Comparison of ENCODE assay signal across 20 mouse cellular contexts in the genomic region with DNA sequence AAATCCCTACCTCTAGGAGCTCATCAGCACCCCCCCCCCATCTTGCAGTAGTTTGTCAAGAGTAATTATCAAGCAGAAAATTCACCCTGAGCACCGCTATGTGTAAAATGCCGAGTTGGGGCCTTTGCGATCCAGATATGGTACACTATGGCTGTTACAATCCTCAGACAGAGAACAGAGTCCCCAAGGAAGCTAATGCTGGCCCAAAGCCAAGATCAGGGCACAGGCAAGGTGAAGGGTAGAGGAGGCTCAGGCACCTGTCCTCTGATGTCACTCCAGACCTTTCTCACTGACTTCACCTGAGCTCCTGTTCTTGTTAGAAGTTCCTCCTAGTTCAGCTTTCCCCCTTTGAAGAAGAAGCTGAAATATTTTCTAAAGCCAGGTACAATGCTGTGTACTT.
DNase-seq lines count a peak whose midpoint lies in the region; ATAC-seq lines count a peak whose summit lies in the region.
"Had no signal": no experiment of that assay in that cellular context is flagged by ENCODE, and none has a peak within 500 bp of the region (broad histone marks: within the 10 kb centered on the region; RNA-seq: fewer than 3 reads in every experiment).

No protein-coding gene starts in this region.

- H3K36me3 ChIP-seq in hindbrain, embryonic 14.5 days (replicated peaks; ENCODE audit: control insufficient read depth, insufficient read depth), result no peaks in the 10 kb centered on the region
- no peaks in the 10 kb centered on the region for H3K36me3 ChIP-seq in hindbrain, embryonic 10.5 days
- H3K36me3 ChIP-seq in midbrain, embryonic 15.5 days (replicated peaks), result no peaks in the 10 kb centered on the region
- H3K36me3 ChIP-seq in midbrain, embryonic 14.5 days (ENCODE audit: control insufficient read depth, insufficient read depth, low read length), result no peaks in the 10 kb centered on the region
- no peaks in the 10 kb centered on the region for H3K36me3 ChIP-seq in intestine, embryonic 15.5 days
- no peaks in the 10 kb centered on the region for H3K36me3 ChIP-seq in intestine, embryonic 16.5 days (ENCODE audit: control insufficient read depth, insufficient read depth, low read length)
- H3K36me3 ChIP-seq: embryonic facial prominence, embryonic 10.5 days; embryonic facial prominence, embryonic 12.5 days; forebrain, embryonic 15.5 days had no signal

- no peak overlapping the region for H3K4me2 ChIP-seq in hindbrain, embryonic 14.5 days (replicated peaks)
- H3K4me2 ChIP-seq in midbrain, embryonic 15.5 days, result no peak overlapping the region
- no peak overlapping the region for H3K4me2 ChIP-seq in midbrain, embryonic 14.5 days (ENCODE audit: low read length)
- H3K4me2 ChIP-seq in intestine, embryonic 15.5 days (replicated peaks), result no peak overlapping the region
- H3K4me2 ChIP-seq in intestine, embryonic 16.5 days (ENCODE audit: low read depth, low read length), result no peak overlapping the region
- H3K4me2 ChIP-seq: embryonic facial prominence, embryonic 12.5 days; forebrain, embryonic 13.5 days; forebrain, embryonic 15.5 days had no signal

- no peak overlapping the region for H3K9ac ChIP-seq in hindbrain, embryonic 14.5 days
- no peak overlapping the region for H3K9ac ChIP-seq in midbrain, embryonic 15.5 days
- H3K9ac ChIP-seq in midbrain, embryonic 14.5 days (replicated peaks; ENCODE audit: low read length), result no peak overlapping the region
- H3K9ac ChIP-seq in intestine, embryonic 15.5 days, result no peak overlapping the region
- H3K9ac ChIP-seq in intestine, embryonic 16.5 days (ENCODE audit: low read depth, low read length), result no peak overlapping the region
- H3K9ac ChIP-seq: embryonic facial prominence, embryonic 12.5 days; forebrain, embryonic 13.5 days; forebrain, embryonic 15.5 days; forebrain, postnatal 0 days had no signal

- WGBS in hindbrain, embryonic 14.5 days, result 89% methylated on average over 3 of the region's 3 CpGs
- WGBS in hindbrain, embryonic 10.5 days, result 95% methylated on average over 3 of the region's 3 CpGs
- 95% methylated on average over 3 of the region's 3 CpGs for WGBS in midbrain, embryonic 15.5 days
- 94% methylated on average over 3 of the region's 3 CpGs for WGBS in midbrain, embryonic 14.5 days
- WGBS in intestine, embryonic 15.5 days, result 78% methylated on average over 3 of the region's 3 CpGs
- 83% methylated on average over 3 of the region's 3 CpGs for WGBS in intestine, embryonic 16.5 days

- DNase-seq in hindbrain, embryonic 14.5 days (ENCODE audit: low spot score), result no peak
- DNase-seq in hindbrain, embryonic 10.5 days (ENCODE audit: low spot score), result no peak
- no peak for DNase-seq in midbrain, embryonic 14.5 days
- DNase-seq in adipocyte (ENCODE audit: low spot score), result no peak
- no peak for DNase-seq in left cerebral cortex, adult 8-10 months (ENCODE audit: low spot score in 2 of 2)
- DNase-seq: adrenal gland, adult 8-10 months; adrenal gland, postnatal 14 days; adrenal gland, postnatal 36 days; cerebellum, adult 11-12 months; cerebellum, adult 2 months; cerebellum, adult 9-11 months; cerebellum, postnatal 25 days had no signal

- H3K9me3 ChIP-seq in hindbrain, embryonic 14.5 days (ENCODE audit: control insufficient read depth, low read length), result no peaks in the 10 kb centered on the region
- no peaks in the 10 kb centered on the region for H3K9me3 ChIP-seq in hindbrain, embryonic 10.5 days
- no peaks in the 10 kb centered on the region for H3K9me3 ChIP-seq in midbrain, embryonic 15.5 days
- H3K9me3 ChIP-seq in midbrain, embryonic 14.5 days (ENCODE audit: control insufficient read depth, low read length), result no peaks in the 10 kb centered on the region
- H3K9me3 ChIP-seq in intestine, embryonic 15.5 days, result no peaks in the 10 kb centered on the region
- no peaks in the 10 kb centered on the region for H3K9me3 ChIP-seq in intestine, embryonic 16.5 days (ENCODE audit: control insufficient read depth, low read length)
- H3K9me3 ChIP-seq: embryonic facial prominence, embryonic 10.5 days; embryonic facial prominence, embryonic 12.5 days; forebrain, embryonic 13.5 days; forebrain, embryonic 15.5 days had no signal

- no peak for ATAC-seq in hindbrain, embryonic 14.5 days (ENCODE audit: low FRiP score)
- no peak for ATAC-seq in midbrain, embryonic 15.5 days (replicated peaks)
- no peak for ATAC-seq in midbrain, embryonic 14.5 days (ENCODE audit: low FRiP score, low TSS enrichment)
- peak; percentile 67; the same call in 1 of the 2 replicates for ATAC-seq in intestine, embryonic 15.5 days
- ATAC-seq in intestine, embryonic 16.5 days, result peak; percentile 68; the same call in 1 of the 2 replicates
- ATAC-seq: forebrain, embryonic 13.5 days; forebrain, embryonic 15.5 days had no signal

- H3K27me3 ChIP-seq in hindbrain, embryonic 14.5 days (ENCODE audit: control insufficient read depth, insufficient read depth, low read length), result no peaks in the 10 kb centered on the region
- H3K27me3 ChIP-seq in hindbrain, embryonic 10.5 days (ENCODE audit: insufficient read depth, poor library complexity, severe bottlenecking), result no peaks in the 10 kb centered on the region
- no peaks in the 10 kb centered on the region for H3K27me3 ChIP-seq in midbrain, embryonic 15.5 days (replicated peaks)
- no peaks in the 10 kb centered on the region for H3K27me3 ChIP-seq in midbrain, embryonic 14.5 days (ENCODE audit: control insufficient read depth, insufficient read depth, low read length)
- H3K27me3 ChIP-seq in intestine, embryonic 15.5 days (replicated peaks), result no peaks in the 10 kb centered on the region
- H3K27me3 ChIP-seq in intestine, embryonic 16.5 days (replicated peaks; ENCODE audit: control insufficient read depth, insufficient read depth, low read length), result no peaks in the 10 kb centered on the region
- H3K27me3 ChIP-seq: embryonic facial prominence, embryonic 12.5 days; forebrain, embryonic 13.5 days; forebrain, embryonic 15.5 days had no signal

- peak overlapping the region; percentile 15; the same call in 1 of the 2 replicates for H3K27ac ChIP-seq in hindbrain, embryonic 14.5 days
- H3K27ac ChIP-seq in hindbrain, embryonic 10.5 days, result no peak overlapping the region
- peak overlapping the region; percentile 20; the same call in 1 of the 2 replicates for H3K27ac ChIP-seq in midbrain, embryonic 15.5 days
- H3K27ac ChIP-seq in midbrain, embryonic 14.5 days (replicated peaks; ENCODE audit: low read depth, low read length), result no peak overlapping the region
- no peak overlapping the region for H3K27ac ChIP-seq in intestine, embryonic 15.5 days
- H3K27ac ChIP-seq in intestine, embryonic 16.5 days (ENCODE audit: low read length), result no peak overlapping the region
- H3K27ac ChIP-seq: embryonic facial prominence, embryonic 10.5 days; embryonic facial prominence, embryonic 12.5 days; forebrain, embryonic 13.5 days; forebrain, embryonic 15.5 days had no signal

- H3K4me3 ChIP-seq in hindbrain, embryonic 14.5 days (replicated peaks; ENCODE audit: low read length), result no peak overlapping the region
- no peak overlapping the region for H3K4me3 ChIP-seq in hindbrain, embryonic 10.5 days
- no peak overlapping the region for H3K4me3 ChIP-seq in midbrain, embryonic 15.5 days
- H3K4me3 ChIP-seq in midbrain, embryonic 14.5 days (replicated peaks; ENCODE audit: low read depth, low read length), result no peak overlapping the region
- no peak overlapping the region for H3K4me3 ChIP-seq in intestine, embryonic 15.5 days (replicated peaks)
- no peak overlapping the region for H3K4me3 ChIP-seq in intestine, embryonic 16.5 days (ENCODE audit: low read length)
- H3K4me3 ChIP-seq: embryonic facial prominence, embryonic 10.5 days; embryonic facial prominence, embryonic 12.5 days; forebrain, embryonic 13.5 days; forebrain, embryonic 15.5 days had no signal

- H3K4me1 ChIP-seq in hindbrain, embryonic 14.5 days (replicated peaks; ENCODE audit: control insufficient read depth, insufficient read depth, low read length), result 0 out of 2 replicates have a peak, but pooled peaks cover 9% of the 10 kb centered on the region
- H3K4me1 ChIP-seq in hindbrain, embryonic 10.5 days (replicated peaks), result peaks cover 9% of the 10 kb centered on the region
- peaks cover 8% of the 10 kb centered on the region for H3K4me1 ChIP-seq in midbrain, embryonic 15.5 days
- 0 out of 2 replicates have a peak, but pooled peaks cover 12% of the 10 kb centered on the region for H3K4me1 ChIP-seq in midbrain, embryonic 14.5 days (ENCODE audit: control insufficient read depth, insufficient read depth, low read length)
- H3K4me1 ChIP-seq in intestine, embryonic 15.5 days (replicated peaks), result 0 out of 2 replicates have a peak, but pooled peaks cover 3% of the 10 kb centered on the region
- H3K4me1 ChIP-seq in intestine, embryonic 16.5 days (ENCODE audit: control insufficient read depth, insufficient read depth, low read length), result peaks cover 3% of the 10 kb centered on the region; the same call in 1 of the 2 replicates
- H3K4me1 ChIP-seq: embryonic facial prominence, embryonic 10.5 days; embryonic facial prominence, embryonic 12.5 days had no signal

Comparison
In these comparisons a context has a peak if more than half of its experiments do, and no peak if none do; other contexts are left out.
1. H3K27ac ChIP-seq: peak in hindbrain, embryonic 14.5 days (single experiment) and midbrain, embryonic 15.5 days (single experiment); none in hindbrain, embryonic 10.5 days (single experiment), midbrain, embryonic 14.5 days (single experiment), intestine, embryonic 15.5 days (single experiment) and intestine, embryonic 16.5 days (single experiment).
2. ATAC-seq: peak in intestine, embryonic 15.5 days (single experiment) and intestine, embryonic 16.5 days (single experiment); none in hindbrain, embryonic 14.5 days (single experiment), midbrain, embryonic 15.5 days (single experiment) and midbrain, embryonic 14.5 days (single experiment).